Mouse (Mus musculus) monocyte, adult 2 months (primary cell): ENCODE results near the gene Chil1.

Experiments used
- DNase-seq, 2 experiments: peaks; one replicate each; pipeline ENCODE4 v3.0.0; 2022; ENCODE audit warnings: low spot score in 2 of 2, low read depth in 1 of 2

Gene Chil1

DNA sequence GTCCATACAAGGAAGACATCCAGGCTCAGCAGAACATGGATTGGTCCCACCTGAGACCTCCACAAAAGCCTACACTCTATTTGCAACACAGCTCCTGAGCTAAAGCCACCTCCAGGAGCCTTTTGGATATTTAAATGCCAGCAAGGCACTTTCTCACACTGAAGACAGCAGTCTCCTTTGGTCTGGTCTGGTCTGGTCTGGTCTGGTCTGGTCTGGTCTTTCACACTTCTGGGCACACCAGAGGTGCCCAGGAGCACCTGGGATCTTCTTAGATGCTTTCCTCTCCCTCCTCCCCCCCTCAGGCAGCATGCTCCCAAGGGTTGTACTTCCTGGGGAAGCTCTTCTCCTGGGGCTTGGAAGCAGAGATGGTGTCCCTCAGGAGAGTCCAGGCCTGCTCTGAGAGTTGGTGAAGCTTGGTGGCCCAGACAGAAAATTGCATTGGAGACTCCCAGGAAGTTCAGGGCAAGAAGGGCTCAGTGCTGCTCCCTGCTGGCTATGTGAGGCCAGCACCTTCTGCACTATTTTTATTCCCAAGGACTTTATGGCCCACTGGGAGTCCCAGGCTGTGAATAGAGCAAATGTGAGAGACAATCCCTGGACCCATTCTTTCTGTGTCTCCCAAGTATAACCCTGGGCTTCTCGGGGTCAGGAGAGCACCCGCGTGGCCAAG is 19.9 kb downstream of the Chil1 start:
- DNase-seq: peak in 1 of 2 experiments; percentile 24

DNA sequence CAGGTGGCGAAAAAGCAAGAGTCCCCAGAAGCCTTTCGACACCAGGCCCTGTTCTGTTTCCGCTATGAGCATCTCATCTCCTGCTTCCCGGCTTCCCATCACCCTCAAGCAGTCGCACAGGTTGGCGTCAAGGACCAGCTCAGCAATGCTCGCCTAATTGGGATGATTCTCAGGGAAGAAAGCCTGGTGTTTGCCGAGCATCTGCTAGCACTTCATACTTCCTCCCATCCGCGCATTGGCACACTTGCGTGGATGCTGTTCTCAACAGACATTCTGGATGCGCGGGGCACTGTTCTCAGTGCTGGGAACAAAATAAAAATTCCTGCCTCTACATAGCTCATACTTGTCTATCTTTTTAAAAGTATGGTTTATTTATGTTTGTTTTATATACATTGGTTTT is 22.3 kb downstream of the Chil1 start:
- DNase-seq: no peak

DNA sequence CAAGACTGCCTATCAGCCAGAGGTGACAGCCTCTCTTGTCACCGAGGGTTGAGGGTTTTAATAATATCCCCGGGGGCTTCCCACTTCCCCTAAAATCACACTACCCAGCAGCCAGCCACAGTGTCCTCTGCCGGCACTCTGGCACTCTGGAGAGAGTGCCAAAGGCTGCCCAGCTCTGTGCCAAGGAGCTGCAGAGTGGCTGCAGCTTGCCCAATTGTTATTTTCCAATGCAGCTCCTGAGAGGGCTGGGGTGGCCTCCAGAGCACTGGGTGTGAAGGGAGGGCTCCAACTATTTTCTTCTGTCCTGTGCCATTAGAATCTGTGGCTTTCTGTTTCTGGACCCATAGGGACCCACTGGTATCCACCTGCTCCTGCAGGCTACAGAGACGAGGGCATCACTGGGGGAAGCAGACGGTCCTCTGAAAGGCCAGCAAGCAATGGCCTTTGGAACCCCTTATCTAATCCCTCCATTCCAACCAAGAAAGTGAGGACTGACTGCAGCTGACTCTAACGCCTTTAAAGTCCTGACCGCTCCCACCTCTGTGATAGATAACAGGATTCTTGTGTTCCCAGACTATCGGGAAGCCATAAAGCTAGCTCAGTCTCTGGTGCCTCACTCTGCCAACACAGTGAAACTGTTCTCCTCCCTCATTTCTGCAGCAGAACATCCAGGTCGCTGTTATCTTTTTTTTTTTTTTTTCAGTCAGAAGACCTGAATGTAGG is 23.5 kb downstream of the Chil1 start:
- no peak for DNase-seq

GRCm38 (mm10) chr1:134206085-134206484 is 24.1 kb downstream of the Chil1 start:
- no peak for DNase-seq

GRCm38 (mm10) chr1:134210179-134210755 is 28.3 kb downstream of the Chil1 start:
- DNase-seq: no peak

- no peak for DNase-seq
Measured at GRCm38 (mm10) chr1:134211043-134211442, 29.1 kb downstream of the Chil1 start.

GRCm38 (mm10) chr1:134211631-134212030 is 29.7 kb downstream of the Chil1 start:
- DNase-seq: no peak

GRCm38 (mm10) chr1:134212351-134212750 is 30.4 kb downstream of the Chil1 start:
- no peak for DNase-seq

DNA sequence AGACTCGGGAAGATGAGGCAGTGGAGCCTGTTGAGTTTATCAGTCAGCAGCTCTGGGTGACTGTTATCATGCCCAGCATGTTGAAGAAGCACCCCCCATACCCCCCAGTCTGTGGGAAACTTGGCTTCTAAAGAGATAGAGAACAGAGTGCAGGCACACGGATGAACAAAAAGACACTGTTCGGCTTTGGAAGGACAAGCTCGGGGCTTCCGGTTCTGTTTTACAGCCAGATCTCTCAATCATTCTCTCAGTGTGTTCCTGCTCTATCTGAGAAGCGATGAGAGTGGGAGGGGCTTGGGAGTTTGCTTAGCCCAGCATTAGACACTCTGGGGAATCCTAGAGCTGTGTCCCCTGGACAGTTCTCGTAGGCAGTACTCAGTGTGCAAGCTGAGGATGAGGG is 31.4 kb downstream of the Chil1 start:
- no peak for DNase-seq

DNA sequence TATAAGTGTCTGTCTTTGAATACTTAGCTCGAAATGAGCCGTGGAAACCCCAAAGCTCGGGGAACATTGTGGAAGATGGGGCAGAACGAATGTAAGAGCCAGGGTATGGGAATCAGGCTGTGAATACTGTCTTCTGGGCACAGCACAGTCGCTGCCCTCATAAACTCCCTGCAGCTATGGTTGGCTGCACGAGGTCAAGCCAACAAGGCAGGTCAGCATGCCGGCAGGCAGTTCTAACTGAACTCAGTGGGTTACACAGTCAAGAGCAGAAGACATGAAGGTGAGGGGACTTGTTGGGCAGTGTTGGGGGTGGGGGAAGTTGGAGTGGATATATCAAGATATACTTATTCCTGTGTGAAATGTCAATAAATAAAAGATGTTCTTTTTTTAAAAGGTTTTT is 33.1 kb downstream of the Chil1 start:
- no peak for DNase-seq

DNA sequence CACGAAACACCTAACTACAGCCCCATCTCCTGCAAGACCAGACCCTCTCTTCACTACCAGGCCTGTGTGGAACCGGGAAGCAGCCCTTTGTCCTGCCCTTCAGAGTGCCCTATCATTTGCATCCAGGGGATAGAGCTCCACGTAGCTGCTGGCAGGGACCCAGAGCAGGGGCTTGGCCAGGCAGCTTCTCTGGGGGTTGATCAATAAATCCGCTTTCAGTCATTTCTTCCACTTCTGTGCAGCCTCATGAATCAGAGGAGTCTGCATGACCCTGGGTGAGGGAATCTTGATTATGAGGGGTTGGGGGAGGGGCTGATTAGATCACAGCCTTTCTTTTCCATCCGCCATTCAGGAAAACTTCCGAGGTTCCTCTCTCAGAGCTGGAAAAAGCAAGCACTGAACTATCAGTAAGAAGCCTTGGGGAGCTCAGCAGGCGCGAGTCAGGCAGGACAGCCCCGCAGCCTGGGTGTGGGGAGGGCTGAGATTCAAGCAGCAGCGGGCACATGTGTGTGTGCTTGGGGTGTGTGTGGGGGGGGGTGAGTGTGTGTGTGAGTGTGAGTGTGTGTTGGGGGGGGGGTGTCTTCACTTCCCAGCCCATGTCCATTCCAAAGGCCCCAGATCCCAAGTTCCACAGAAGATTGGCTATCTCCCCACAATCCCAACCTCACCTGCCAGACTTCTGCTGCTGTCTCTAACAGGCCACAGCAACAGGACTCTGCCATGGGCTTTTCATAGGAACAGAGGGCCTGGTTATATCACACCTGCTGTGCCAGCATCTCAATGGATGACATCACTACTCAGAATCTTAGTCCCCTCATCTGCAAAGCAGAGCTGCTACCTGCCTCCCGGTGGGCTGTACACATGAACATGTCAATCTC is 34.0 kb downstream of the Chil1 start:
- no peak for DNase-seq

- no peak for DNase-seq
Measured at GRCm38 (mm10) chr1:134216629-134216971, 34.6 kb downstream of the Chil1 start.

DNA sequence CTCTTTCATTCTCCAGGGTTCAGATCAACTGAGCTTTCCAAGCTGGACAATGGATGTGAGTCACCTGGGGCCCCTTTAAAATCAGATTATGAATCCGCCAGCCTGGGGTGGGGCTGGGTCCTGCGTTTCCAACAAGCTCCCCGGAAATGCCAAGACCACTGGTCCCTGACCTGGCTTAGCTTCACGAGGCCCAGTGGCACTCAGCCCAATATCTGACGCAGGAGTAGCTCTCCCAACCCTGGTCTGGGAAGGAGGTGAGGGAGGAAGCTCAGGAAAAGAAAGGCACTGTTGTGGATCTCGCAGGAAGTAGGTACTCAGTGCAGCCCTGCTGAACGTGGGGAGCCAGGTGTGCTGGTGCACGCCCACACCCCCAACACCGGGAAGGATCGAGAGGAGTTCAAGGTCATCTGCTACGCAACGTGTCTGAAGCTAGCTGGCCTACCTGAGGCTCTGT is 35.1 kb downstream of the Chil1 start:
- DNase-seq: no peak

GRCm38 (mm10) chr1:134217942-134218341 is 36.0 kb downstream of the Chil1 start:
- DNase-seq: no peak

DNA sequence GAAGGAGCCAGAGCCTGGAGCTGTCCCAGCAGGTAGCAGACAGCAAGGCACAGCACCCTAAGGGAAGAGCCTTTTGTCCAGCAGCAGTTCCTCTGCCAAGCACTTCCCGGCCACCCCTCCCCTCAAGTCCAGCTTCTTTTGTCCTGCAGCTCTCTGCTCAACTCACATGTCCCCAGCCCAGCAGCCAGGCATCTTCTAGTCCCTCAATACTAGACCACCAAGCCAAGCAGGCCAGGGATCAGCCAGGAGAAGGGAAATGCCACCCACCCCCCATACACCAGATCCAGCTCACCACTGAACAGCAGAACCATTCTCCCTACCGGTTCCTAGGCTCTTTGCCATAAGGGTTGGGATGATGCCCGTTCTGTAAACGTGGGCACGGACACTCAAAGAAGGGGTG is 37.6 kb downstream of the Chil1 start:
- DNase-seq: no peak

DNA sequence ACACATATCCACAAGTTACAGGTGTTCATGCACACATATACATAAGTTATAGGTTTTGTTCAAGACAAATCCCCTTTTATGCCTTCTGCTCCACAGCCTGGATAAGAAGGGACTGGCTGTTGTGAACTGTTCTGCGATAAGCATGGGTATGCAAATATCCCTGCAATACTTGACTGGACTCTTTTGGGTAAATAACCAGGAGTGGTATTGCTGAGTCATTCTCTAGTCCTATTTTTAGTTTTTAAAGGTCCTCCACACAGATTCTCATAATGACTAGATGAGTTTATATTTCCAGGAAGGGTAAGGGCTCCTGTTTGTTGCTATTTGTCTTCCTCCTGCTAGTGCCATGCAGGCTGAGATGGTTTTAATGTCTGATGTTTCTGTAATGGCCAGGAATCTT is 39.2 kb downstream of the Chil1 start:
- no peak for DNase-seq

GRCm38 (mm10) chr1:134222122-134223055 is 40.4 kb downstream of the Chil1 start:
- DNase-seq: no peak

DNA sequence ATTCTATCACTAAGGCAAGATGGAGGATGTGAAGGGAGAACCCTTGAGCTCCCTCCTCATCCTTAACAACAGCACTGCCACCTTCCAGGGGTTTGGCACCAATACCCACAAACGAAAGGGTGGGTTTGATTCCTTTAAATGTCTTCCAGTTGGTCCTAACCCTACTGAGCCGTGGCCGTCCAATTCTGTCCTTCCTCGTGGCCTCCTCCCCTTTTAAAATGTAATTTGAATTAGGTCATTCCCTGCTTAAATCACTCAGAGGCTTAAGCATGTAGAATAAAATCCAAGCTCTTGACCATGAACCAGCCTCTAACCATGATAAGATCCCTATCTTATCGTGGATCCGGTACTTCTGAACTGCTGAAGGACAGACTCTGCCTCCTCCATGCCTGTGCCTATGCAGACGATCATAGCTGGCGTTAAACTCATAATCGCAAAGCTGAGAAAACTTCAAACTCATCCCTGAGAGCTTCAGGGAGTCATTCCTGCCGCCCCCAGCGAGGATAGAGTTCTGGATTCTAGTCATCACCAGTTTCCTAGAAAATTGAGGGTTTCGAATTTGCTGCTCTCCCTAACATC is 42.8 kb downstream of the Chil1 start:
- no peak for DNase-seq

GRCm38 (mm10) chr1:134225375-134225774 is 43.4 kb downstream of the Chil1 start:
- DNase-seq: no peak

GRCm38 (mm10) chr1:134226739-134227138 is 44.8 kb downstream of the Chil1 start:
- DNase-seq: no peak
